Mouse (Mus musculus) brain, embryonic 14.5 days (tissue): ENCODE measurements around the gene Retreg1. TPM values are rescaled to one million over a fixed set of nuclear protein-coding genes. Genes with fewer than 3 reads are reported as not detected.

Experiments used
- DNase-seq: peaks from one replicate; pipeline ENCODE4 v3.0.0-alpha.2; 2011; ENCODE audit warnings: low read depth
- CTCF ChIP-seq: fragments of 200-500 bp; IDR thresholded peaks from 2 replicates; pipeline ENCODE4 v1.5.1; 2012; ENCODE audit warnings: inconsistent platforms, mild to moderate bottlenecking, moderate library complexity, borderline replicate concordance; ENCODE audit not compliant: insufficient read depth, insufficient read length; ENCODE audit errors: extremely low read depth
- POLR2A ChIP-seq: fragments of 200-500 bp; IDR thresholded peaks from 2 replicates; pipeline ENCODE4 v1.6.1; 2012; ENCODE audit warnings: mild to moderate bottlenecking, inconsistent platforms, borderline replicate concordance; ENCODE audit not compliant: poor library complexity, insufficient read depth, insufficient read length, severe bottlenecking; ENCODE audit errors: extremely low read depth
- polyA plus RNA-seq: library from polyadenylated mRNA; depleted of rRNA; stranded (reverse); fragments of >200 nt; gene quantifications from 2 replicates; pipeline ENCODE4 v1.2.3, GENCODE M21; 2012; rRNA removed

Retreg1 gene
- polyA plus RNA-seq, 1 experiment, result 8.9 TPM

GRCm38 (mm10) chr15:26008621-26009020, 165.6 kb downstream of the Retreg1 start:
- no peak for DNase-seq
- no peak for TF ChIP-seq CTCF
- no peak for TF ChIP-seq POLR2A

- TF ChIP-seq POLR2A, result no peak
- TF ChIP-seq CTCF, result no peak
- DNase-seq, result no peak
Measured at GRCm38 (mm10) chr15:26012891-26013290, 169.9 kb downstream of the Retreg1 start.

- DNase-seq, result peak; percentile 43
- TF ChIP-seq POLR2A (no peak), CTCF (no peak)
Measured at GRCm38 (mm10) chr15:26015979-26016665, 173.1 kb downstream of the Retreg1 start.

- DNase-seq, result peak; percentile 88
Measured at GRCm38 (mm10) chr15:26021721-26022120, 178.7 kb downstream of the Retreg1 start.

GRCm38 (mm10) chr15:26022636-26023035, 179.7 kb downstream of the Retreg1 start:
- DNase-seq, result no peak
- no peak for TF ChIP-seq POLR2A
- TF ChIP-seq CTCF, result no peak

More at GRCm38 (mm10) chr15:26021721-26022120, 178.7 kb downstream of the Retreg1 start:
- TF ChIP-seq CTCF (no peak), POLR2A (no peak)

Other genes with a start within 250 kb of the Retreg1 start
- gene Myo10, start 220.7 kb upstream of the Retreg1 start, polyA plus RNA-seq, result 29.9 and 33.7 TPM in 2 replicates
- gene Zfp622, start 141.2 kb downstream of the Retreg1 start, polyA plus RNA-seq, result 26.8 and 29.1 TPM in 2 replicates